In the genomic region with DNA sequence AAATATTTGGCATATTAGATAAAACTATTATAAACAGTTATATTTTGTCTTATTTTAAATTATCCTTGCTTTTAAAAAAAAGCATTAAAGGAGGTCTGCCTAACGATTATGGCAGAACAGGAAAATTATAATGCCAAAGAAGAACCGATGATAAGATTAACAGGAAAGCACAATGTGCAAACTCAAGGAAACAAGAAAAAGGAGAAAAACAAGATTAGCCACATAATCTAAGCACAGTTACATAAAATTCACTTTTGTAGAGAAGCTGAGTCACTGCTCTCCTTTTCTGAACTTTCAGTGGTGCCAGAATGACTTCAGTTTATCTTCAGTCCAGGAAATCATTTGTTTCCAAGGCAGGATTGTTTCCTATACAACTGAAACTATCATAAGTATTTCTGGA, we compare ENCODE assay signal across 34 mouse cellular contexts.
"Had no signal": no experiment of that assay in that cellular context is flagged by ENCODE, and none has a peak within 500 bp of the region (broad histone marks: within the 10 kb centered on the region; RNA-seq: fewer than 3 reads in every experiment).

No protein-coding gene starts in this region.

- H3K36me3 ChIP-seq: heart, embryonic 12.5 days; heart, embryonic 13.5 days; heart, embryonic 15.5 days; hindbrain, embryonic 10.5 days; hindbrain, embryonic 12.5 days; hindbrain, embryonic 13.5 days; hindbrain, embryonic 15.5 days; kidney, embryonic 15.5 days had no signal

- H3K9ac ChIP-seq: heart, embryonic 12.5 days; heart, embryonic 13.5 days; heart, embryonic 15.5 days; hindbrain, embryonic 12.5 days; hindbrain, embryonic 13.5 days; hindbrain, embryonic 14.5 days; hindbrain, embryonic 15.5 days; kidney, embryonic 15.5 days had no signal

- H3K9me3 ChIP-seq: heart, embryonic 12.5 days; heart, embryonic 13.5 days; heart, embryonic 15.5 days; hindbrain, embryonic 10.5 days; hindbrain, embryonic 12.5 days; hindbrain, embryonic 13.5 days; hindbrain, embryonic 15.5 days; kidney, embryonic 15.5 days had no signal

- H3K4me1 ChIP-seq: heart, embryonic 12.5 days; heart, embryonic 13.5 days; heart, embryonic 15.5 days; hindbrain, embryonic 10.5 days; hindbrain, embryonic 12.5 days; hindbrain, embryonic 13.5 days; hindbrain, embryonic 15.5 days; kidney, embryonic 15.5 days had no signal

- H3K27me3 ChIP-seq: heart, embryonic 12.5 days; heart, embryonic 13.5 days; heart, embryonic 15.5 days; hindbrain, embryonic 12.5 days; hindbrain, embryonic 13.5 days; hindbrain, embryonic 15.5 days; kidney, embryonic 15.5 days had no signal

- H3K27ac ChIP-seq: heart, embryonic 13.5 days; heart, embryonic 15.5 days; hindbrain, embryonic 10.5 days; hindbrain, embryonic 12.5 days; hindbrain, embryonic 13.5 days; hindbrain, embryonic 14.5 days; hindbrain, embryonic 15.5 days; hindbrain, postnatal 0 days; kidney, embryonic 15.5 days; kidney, postnatal 0 days; layer of hippocampus, adult 2 months; left cerebral cortex, adult 2 months had no signal

- H3K4me2 ChIP-seq: heart, embryonic 11.5 days; heart, embryonic 12.5 days; heart, embryonic 13.5 days; heart, embryonic 15.5 days; hindbrain, embryonic 12.5 days; hindbrain, embryonic 13.5 days; hindbrain, embryonic 14.5 days; hindbrain, embryonic 15.5 days; kidney, embryonic 15.5 days had no signal

- DNase-seq: heart, postnatal 10 days; heart, postnatal 14 days; heart, postnatal 36 days; heart, postnatal 4 days; kidney, adult 11 months; kidney, adult 18-20 months; kidney, adult 2 months; kidney, adult 8-10 months; kidney, adult 9 months; kidney, postnatal 10 days; kidney, postnatal 14 days; kidney, postnatal 25 days; kidney, postnatal 36 days; kidney, postnatal 4 days; layer of hippocampus, adult 9-11 months; layer of hippocampus, postnatal 36 days had no signal

- H3K4me3 ChIP-seq: heart, embryonic 12.5 days; heart, embryonic 13.5 days; heart, embryonic 15.5 days; hindbrain, embryonic 10.5 days; hindbrain, embryonic 12.5 days; hindbrain, embryonic 13.5 days; hindbrain, embryonic 15.5 days; kidney, embryonic 15.5 days; layer of hippocampus, adult 2 months; left cerebral cortex, adult 2 months had no signal

- ATAC-seq: hindbrain, embryonic 16.5 days; hindbrain, postnatal 0 days; inflammation-experienced regulatory T-cells, adult 6 months; intestine, embryonic 16.5 days; intestine, postnatal 0 days had no signal
